Mouse (Mus musculus): ENCODE measurements around the gene Arhgdig. TPM values are rescaled to one million over a fixed set of nuclear protein-coding genes. Genes with fewer than 3 reads are reported as not detected.

The Arhgdig gene
- total RNA-seq, 2 experiments from 2014 or later, result 199 to 205 TPM

Other genes with a start within 250 kb of the Arhgdig start
- gene Capn15, start 222.0 kb downstream of the Arhgdig start, total RNA-seq (2021), result 10 to 100 TPM; 38.2 to 50.8 TPM
- 10 to 100 TPM; 69.6 to 79.3 TPM for gene Rab11fip3, start 138.2 kb downstream of the Arhgdig start, total RNA-seq (2021)
- gene Decr2, start 117.4 kb downstream of the Arhgdig start, total RNA-seq (2021), result 10 to 100 TPM; 24.8 to 25.7 TPM
- 1 to 10 TPM; 4.6 to 5.7 TPM for gene Nme4, start 112.2 kb downstream of the Arhgdig start, total RNA-seq (2021)
- 1 to 10 TPM; 7.6 to 7.8 TPM for gene Tmem8, start 94.5 kb downstream of the Arhgdig start, total RNA-seq (2021)
- gene Mrpl28, start 84.3 kb downstream of the Arhgdig start, total RNA-seq (2021), result 10 to 100 TPM; 72.2 to 81.8 TPM
- gene Axin1, start 69.1 kb downstream of the Arhgdig start, total RNA-seq (2021), result 10 to 100 TPM; 23.7 to 25.1 TPM
- gene Pdia2, start 8.7 kb downstream of the Arhgdig start, total RNA-seq (2021), result under 1 TPM; 0.29 to 0.89 TPM
- gene Rgs11, start 4.8 kb downstream of the Arhgdig start, total RNA-seq (2021), result 10 to 100 TPM; 63.0 to 81.1 TPM
- gene Fam234a, start 36.5 kb upstream of the Arhgdig start, total RNA-seq (2021), result 10 to 100 TPM; 19.9 to 23.3 TPM
- 10 to 100 TPM; 85.3 to 93.4 TPM for gene Luc7l, start 45.1 kb upstream of the Arhgdig start, total RNA-seq (2021)
- 10 to 100 TPM; 87.9 to 88.7 TPM for gene Neurl1b, start 207.0 kb upstream of the Arhgdig start, total RNA-seq (2021)